Mouse (Mus musculus) lung, postnatal 0 days (tissue): Measurements from ENCODE around the gene Rpl23.

ENCODE experiments used
- CTCF ChIP-seq: IDR thresholded peaks from 2 replicates; pipeline ENCODE4 v1.5.1; 2016; ENCODE audit warnings: antibody characterized with exemption, mild to moderate bottlenecking
- EP300 ChIP-seq: IDR thresholded peaks from 2 replicates; pipeline ENCODE4 v1.6.1; 2016; ENCODE audit warnings: antibody characterized with exemption, mild to moderate bottlenecking, control low read depth

DNA sequence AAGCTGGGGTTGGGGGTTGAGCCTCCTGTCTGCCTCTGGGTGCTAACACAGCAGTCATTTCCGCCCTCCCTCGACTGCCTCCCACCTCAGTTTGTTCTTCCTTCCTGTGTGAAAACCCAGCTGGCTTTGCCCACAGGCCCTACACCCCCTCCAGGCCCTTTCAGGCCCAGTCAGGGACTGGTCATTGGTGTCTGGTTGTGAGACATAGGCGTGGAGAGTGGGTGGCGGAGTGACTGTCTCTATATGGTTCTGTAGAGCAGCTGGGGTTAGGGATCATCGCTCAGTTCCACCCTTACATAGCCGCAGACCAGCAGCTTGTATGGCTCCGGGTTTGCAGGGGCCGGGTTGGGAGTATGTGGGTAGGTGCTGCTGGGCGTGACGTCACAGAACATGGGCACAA lies 43.1 kb upstream of the Rpl23 start:
- TF ChIP-seq CTCF (no peak), EP300 (no peak)
